Comparison of ENCODE assay signal across 8 mouse cellular contexts in the genomic region with DNA sequence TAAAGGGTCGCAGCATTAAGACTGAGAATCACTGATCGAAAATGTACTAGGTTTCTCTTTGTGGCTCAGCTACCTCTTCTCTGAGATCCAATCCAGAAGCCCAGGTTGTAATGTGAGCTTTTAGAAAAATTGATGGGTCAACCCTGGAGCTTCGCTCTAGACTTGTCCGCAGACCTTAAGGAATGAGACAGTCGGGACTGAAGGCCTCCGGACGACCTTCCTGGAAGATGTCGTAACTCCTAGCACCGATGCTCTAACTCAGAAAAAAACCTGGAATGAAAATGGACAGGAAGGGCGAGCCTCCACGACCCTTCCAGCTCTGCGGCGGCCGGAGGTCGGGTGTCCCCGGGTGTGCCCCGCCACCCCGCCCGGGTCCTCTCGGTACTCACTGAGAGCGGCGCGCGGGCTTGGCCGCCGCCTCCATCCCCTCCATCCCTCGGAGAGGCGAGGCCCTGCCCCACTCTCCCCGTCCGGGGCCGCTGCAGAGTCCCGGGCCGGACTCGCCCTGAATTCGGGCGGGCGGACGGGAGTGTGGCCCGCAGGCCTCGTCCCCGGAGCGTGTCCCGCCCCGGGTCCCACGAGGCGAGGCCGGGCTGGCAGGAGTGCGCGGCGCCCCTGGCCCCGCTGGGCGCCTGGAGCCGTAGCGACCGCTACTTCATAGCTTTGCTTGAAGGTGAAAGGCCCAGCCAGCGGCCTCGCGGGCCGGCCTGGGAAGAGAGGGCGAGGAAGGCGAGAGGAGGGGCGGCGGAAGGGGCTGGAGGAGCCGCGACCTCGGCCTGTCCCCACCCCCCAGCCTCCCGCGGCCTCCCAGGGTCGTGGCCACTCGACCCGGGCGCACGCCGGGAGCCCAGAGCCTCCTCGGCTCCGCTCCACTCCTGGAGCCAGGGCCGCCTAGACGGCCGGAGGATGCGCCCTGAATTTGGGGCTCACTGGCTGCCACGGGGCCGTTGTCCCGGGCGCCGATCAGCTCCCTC. TPM values are rescaled to one million over a fixed set of nuclear protein-coding genes. Genes with fewer than 3 reads are reported as not detected.
A peak's percentile ranks its signal among the peaks of the same experiment; 100 is the strongest.
DNase-seq lines count a peak whose midpoint lies in the region; ATAC-seq and TF ChIP-seq lines count a peak whose summit lies in the region.

A gene (minus strand): TSS at position 648 of the 974 bp plus-strand sequence.

- H3K27ac ChIP-seq in lung, embryonic 14.5 days (ENCODE audit: low read depth) = peak within 1 kb of the TSS; percentile 80
- peak within 1 kb of the TSS; percentile 27 for H3K27ac ChIP-seq in olfactory bulb, adult 2 months (ENCODE audit: insufficient read depth, low read depth, low read length)

- H3K4me2 ChIP-seq in lung, embryonic 14.5 days = peak within 1 kb of the TSS; percentile 84

- peak within 1 kb of the TSS; percentile 83 for H3K9ac ChIP-seq in lung, embryonic 14.5 days

- peak; percentile 87 for ATAC-seq in lung, embryonic 14.5 days (ENCODE audit: insufficient read depth)
- ATAC-seq in inflammation-experienced regulatory T-cells, adult 6 months = no peak

- H3K4me3 ChIP-seq in lung, embryonic 14.5 days (ENCODE audit: low read depth, low read length) = peak within 1 kb of the TSS; percentile 57
- H3K4me3 ChIP-seq in olfactory bulb, adult 2 months (ENCODE audit: insufficient read depth, low read depth, low read length) = peak within 1 kb of the TSS; percentile 61

- H3K36me3 ChIP-seq in lung, embryonic 14.5 days (ENCODE audit: insufficient read depth) = peaks cover 14% of the 10 kb centered on the region

- TF ChIP-seq POLR2A in olfactory bulb, adult 2 months (IDR thresholded peaks at IDR 0.05; ENCODE audit: insufficient read depth, low read depth, low read length) = no peak

- TF ChIP-seq CTCF in lung, embryonic 14.5 days (IDR thresholded peaks at IDR 0.05; ENCODE audit: low read depth) = no peak
- no peak for TF ChIP-seq CTCF in olfactory bulb, adult 2 months (IDR thresholded peaks at IDR 0.05; ENCODE audit: insufficient read depth, low read depth, low read length)

- no peaks in the 10 kb centered on the region for H3K4me1 ChIP-seq in lung, embryonic 14.5 days (ENCODE audit: insufficient read depth)
- H3K4me1 ChIP-seq in olfactory bulb, adult 2 months (ENCODE audit: control insufficient read depth, insufficient read depth, low read length) = peaks cover 23% of the 10 kb centered on the region

- H3K9me3 ChIP-seq in lung, embryonic 14.5 days (ENCODE audit: low read depth, low read length) = no peaks in the 10 kb centered on the region

- WGBS in lung, embryonic 14.5 days = 2% methylated on average over 77 of the region's 85 CpGs
- WGBS in olfactory bulb, adult 2 months = 12% methylated on average over 85 of the region's 85 CpGs

- DNase-seq in left cerebral cortex, adult 8-10 months (ENCODE audit: low spot score in 2 of 2) = no peak
- DNase-seq in left cerebral cortex, adult 18-20 months (ENCODE audit: low spot score in 2 of 2) = no peak
- peak; percentile 86 for DNase-seq in embryo, embryonic 9.5 days (ENCODE audit: extremely low spot score)
- peak; percentile 78 to 81 for DNase-seq in heart, adult 18-20 months
- DNase-seq in kidney, adult 11 months = peak; percentile 79
- DNase-seq in lung, embryonic 14.5 days = peak; percentile 73

- H3K27me3 ChIP-seq in lung, embryonic 14.5 days (ENCODE audit: insufficient read depth, low read length) = peaks cover 19% of the 10 kb centered on the region

RNA-seq across cellular contexts. Expression of the gene that starts here (rescaled TPM):
- 10 to 100 TPM in 3 of 4 experiments, 1 to 10 TPM in 1; 8.7 to 18.3 (median 14.4) TPM for total RNA-seq in left cerebral cortex, adult 8-10 months (2022)
- 10 to 100 TPM in 1 of 2 experiments, 1 to 10 TPM in 1; 7.9 to 10.7 TPM for total RNA-seq in left cerebral cortex, adult 18-20 months (2021)
- 10 to 100 TPM; 28.5 to 31.8 TPM for total RNA-seq in heart, adult 18-20 months (2021)
- 3.4 and 3.9 TPM in 2 replicates for polyA plus RNA-seq in lung, embryonic 14.5 days (2014; fragmentation: Nextera tagmentation; extraction: Ambion mirVana)
- not detected in 2 replicates for polyA plus RNA-seq in olfactory bulb, adult 2 months (2012; ENCODE audit: insufficient read depth, insufficient read length, low replicate concordance, missing spikeins)
- polyA plus RNA-seq in inflammation-experienced regulatory T-cells, adult 6 months (2017; shearing (Covaris generic)) = under 1 TPM in 2 of 3 experiments, not detected in 1; 0.50 to 0.96 TPM

Comparison
In these comparisons a context has a peak if more than half of its experiments do, and no peak if none do; other contexts are left out.
1. DNase-seq: peak in embryo, embryonic 9.5 days (single experiment), heart, adult 18-20 months (2 of 2), kidney, adult 11 months (single experiment) and lung, embryonic 14.5 days (single experiment); none in left cerebral cortex, adult 8-10 months (0 of 2) and left cerebral cortex, adult 18-20 months (0 of 2).